33 mouse cellular contexts compared by ENCODE assay signal in the genomic region with DNA sequence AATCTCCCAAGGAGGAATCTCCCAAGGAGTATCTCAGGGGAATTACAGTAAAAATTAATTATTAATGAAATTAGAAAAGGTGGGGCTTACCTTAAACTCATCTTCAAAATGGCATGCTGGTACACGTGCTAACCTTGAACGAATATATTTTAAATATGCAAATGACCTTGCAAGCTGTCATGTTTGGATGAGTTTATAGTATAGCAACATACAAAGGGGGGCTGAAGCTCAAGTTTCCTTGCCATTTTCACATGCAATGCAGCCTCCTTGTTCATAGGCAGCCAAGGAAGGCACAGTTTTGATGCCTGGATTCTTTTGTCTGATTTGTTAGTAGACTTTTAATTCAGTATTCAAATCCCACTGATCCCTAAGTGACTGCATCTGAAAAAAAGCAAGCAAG. TPM values are rescaled to one million over a fixed set of nuclear protein-coding genes. Genes with fewer than 3 reads are reported as not detected.
DNase-seq lines count a peak whose midpoint lies in the region; ATAC-seq and TF ChIP-seq lines count a peak whose summit lies in the region.
"Had no signal": no experiment of that assay in that cellular context is flagged by ENCODE, and none has a peak within 500 bp of the region (broad histone marks: within the 10 kb centered on the region; RNA-seq: fewer than 3 reads in every experiment).

No protein-coding gene starts in this region.

- H3K4me2 ChIP-seq in forebrain, embryonic 13.5 days, result no peak overlapping the region
- no peak overlapping the region for H3K4me2 ChIP-seq in forebrain, embryonic 11.5 days (ENCODE audit: low read depth, low read length, severe bottlenecking)
- no peak overlapping the region; the same call in 1 of the 2 replicates for H3K4me2 ChIP-seq in hindbrain, embryonic 12.5 days (replicated peaks)
- H3K4me2 ChIP-seq in midbrain, embryonic 14.5 days (ENCODE audit: low read length), result peak overlapping the region; percentile 27
- H3K4me2 ChIP-seq: embryonic facial prominence, embryonic 13.5 days; intestine, embryonic 15.5 days; limb, embryonic 12.5 days; liver, embryonic 11.5 days had no signal

- no peak overlapping the region for H3K9ac ChIP-seq in forebrain, embryonic 13.5 days
- H3K9ac ChIP-seq in forebrain, embryonic 11.5 days (ENCODE audit: low read length), result no peak overlapping the region
- no peak overlapping the region for H3K9ac ChIP-seq in hindbrain, embryonic 12.5 days
- no peak overlapping the region; the same call in 1 of the 2 replicates for H3K9ac ChIP-seq in midbrain, embryonic 14.5 days (replicated peaks; ENCODE audit: low read length)
- H3K9ac ChIP-seq: embryonic facial prominence, embryonic 13.5 days; intestine, embryonic 15.5 days; limb, embryonic 12.5 days; liver, postnatal 0 days had no signal

- TF ChIP-seq POLR2A in brain, embryonic 14.5 days (IDR thresholded peaks at IDR 0.05; ENCODE audit: borderline replicate concordance, extremely low read depth, insufficient read depth, insufficient read length, poor library complexity, severe bottlenecking), result no peak

- no peak for TF ChIP-seq CTCF in brain, embryonic 14.5 days (IDR thresholded peaks at IDR 0.05; ENCODE audit: borderline replicate concordance, extremely low read depth, insufficient read depth, insufficient read length)

- no peak for DNase-seq in forebrain, embryonic 11.5 days (ENCODE audit: low spot score)
- DNase-seq in brain, embryonic 14.5 days (ENCODE audit: low read depth), result peak; percentile 74
- peak; percentile 52 for DNase-seq in midbrain, embryonic 14.5 days
- no peak for DNase-seq in cerebellum, postnatal 14 days
- DNase-seq: adrenal gland, postnatal 36 days; cerebellum, adult 11 months; cerebellum, postnatal 25 days; heart, postnatal 4 days; kidney, adult 8-10 months; kidney, postnatal 10 days; layer of hippocampus, postnatal 36 days; liver, postnatal 0 days; retina, postnatal 1 day; right cerebral cortex, postnatal 25 days; thymus, postnatal 36 days had no signal

- ATAC-seq in forebrain, embryonic 13.5 days, result no peak
- no peak for ATAC-seq in forebrain, embryonic 11.5 days (replicated peaks; ENCODE audit: low FRiP score)
- ATAC-seq in hindbrain, embryonic 12.5 days (ENCODE audit: low FRiP score), result no peak
- no peak for ATAC-seq in midbrain, embryonic 14.5 days (ENCODE audit: low FRiP score, low TSS enrichment)
- no peak for ATAC-seq in erythroid progenitor cell, adult 5-6 weeks (replicated peaks; ENCODE audit: low FRiP score, poor library complexity, severe bottlenecking)
- ATAC-seq in activated CD4-positive, CD25-positive, alpha-beta regulatory T cell, adult 4 months, result no peak
- ATAC-seq: intestine, embryonic 15.5 days; liver, postnatal 0 days; lung, postnatal 0 days had no signal

- peaks cover 51% of the 10 kb centered on the region for H3K4me1 ChIP-seq in forebrain, embryonic 13.5 days
- H3K4me1 ChIP-seq in forebrain, embryonic 11.5 days (replicated peaks; ENCODE audit: control insufficient read depth, insufficient read depth, low read length), result no peaks in the 10 kb centered on the region
- peaks cover 19% of the 10 kb centered on the region for H3K4me1 ChIP-seq in hindbrain, embryonic 12.5 days
- H3K4me1 ChIP-seq in midbrain, embryonic 14.5 days (ENCODE audit: control insufficient read depth, insufficient read depth, low read length), result peaks cover 30% of the 10 kb centered on the region

- no peaks in the 10 kb centered on the region for H3K36me3 ChIP-seq in forebrain, embryonic 13.5 days (ENCODE audit: poor library complexity, severe bottlenecking)
- H3K36me3 ChIP-seq in forebrain, embryonic 11.5 days (ENCODE audit: control insufficient read depth, insufficient read depth, low read length), result no peaks in the 10 kb centered on the region
- no peaks in the 10 kb centered on the region for H3K36me3 ChIP-seq in hindbrain, embryonic 12.5 days
- no peaks in the 10 kb centered on the region for H3K36me3 ChIP-seq in midbrain, embryonic 14.5 days (ENCODE audit: control insufficient read depth, insufficient read depth, low read length)
- H3K36me3 ChIP-seq: embryonic facial prominence, embryonic 13.5 days; heart, embryonic 10.5 days; intestine, embryonic 15.5 days; limb, embryonic 12.5 days had no signal

- H3K27ac ChIP-seq in forebrain, embryonic 13.5 days, result peak overlapping the region; percentile 55
- no peak overlapping the region for H3K27ac ChIP-seq in forebrain, embryonic 11.5 days (ENCODE audit: low read depth, low read length)
- H3K27ac ChIP-seq in hindbrain, embryonic 12.5 days, result peak overlapping the region; percentile 84
- H3K27ac ChIP-seq in midbrain, embryonic 14.5 days (replicated peaks; ENCODE audit: low read depth, low read length), result peak overlapping the region; percentile 81
- H3K27ac ChIP-seq: embryonic facial prominence, embryonic 13.5 days; heart, embryonic 10.5 days; intestine, embryonic 15.5 days; limb, embryonic 12.5 days had no signal

- H3K4me3 ChIP-seq in forebrain, embryonic 13.5 days, result no peak overlapping the region
- no peak overlapping the region for H3K4me3 ChIP-seq in forebrain, embryonic 11.5 days (ENCODE audit: low read depth, low read length)
- H3K4me3 ChIP-seq in hindbrain, embryonic 12.5 days, result no peak overlapping the region
- H3K4me3 ChIP-seq in midbrain, embryonic 14.5 days (replicated peaks; ENCODE audit: low read depth, low read length), result no peak overlapping the region
- H3K4me3 ChIP-seq: embryonic facial prominence, embryonic 13.5 days; erythroblast, embryonic 14.5 days; heart, embryonic 10.5 days; intestine, embryonic 15.5 days; limb, embryonic 12.5 days had no signal

- H3K9me3 ChIP-seq in forebrain, embryonic 13.5 days (replicated peaks), result no peaks in the 10 kb centered on the region
- no peaks in the 10 kb centered on the region for H3K9me3 ChIP-seq in forebrain, embryonic 11.5 days (ENCODE audit: control insufficient read depth, low read length)
- H3K9me3 ChIP-seq in hindbrain, embryonic 12.5 days (replicated peaks), result no peaks in the 10 kb centered on the region
- no peaks in the 10 kb centered on the region for H3K9me3 ChIP-seq in midbrain, embryonic 14.5 days (ENCODE audit: control insufficient read depth, low read length)
- H3K9me3 ChIP-seq: embryonic facial prominence, embryonic 13.5 days; heart, embryonic 10.5 days; intestine, embryonic 15.5 days; limb, embryonic 12.5 days had no signal

- WGBS in forebrain, embryonic 13.5 days, result 39% methylated on average over 2 of the region's 2 CpGs
- 76% methylated on average over 2 of the region's 2 CpGs for WGBS in forebrain, embryonic 11.5 days
- 49% methylated on average over 2 of the region's 2 CpGs for WGBS in hindbrain, embryonic 12.5 days
- WGBS in midbrain, embryonic 14.5 days, result 18% methylated on average over 2 of the region's 2 CpGs

- no peaks in the 10 kb centered on the region for H3K27me3 ChIP-seq in forebrain, embryonic 13.5 days
- no peaks in the 10 kb centered on the region for H3K27me3 ChIP-seq in forebrain, embryonic 11.5 days (ENCODE audit: control insufficient read depth, insufficient read depth, low read length)
- no peaks in the 10 kb centered on the region for H3K27me3 ChIP-seq in hindbrain, embryonic 12.5 days
- H3K27me3 ChIP-seq in midbrain, embryonic 14.5 days (ENCODE audit: control insufficient read depth, insufficient read depth, low read length), result no peaks in the 10 kb centered on the region
- H3K27me3 ChIP-seq: embryonic facial prominence, embryonic 13.5 days; intestine, embryonic 15.5 days; limb, embryonic 12.5 days had no signal

RNA-seq across cellular contexts. Expression of a gene that starts 47.1 kb away (rescaled TPM):
- polyA plus RNA-seq in forebrain, embryonic 13.5 days (2015; fragmentation: Nextera tagmentation; extraction: Ambion mirVana), result not detected in 2 replicates
- polyA plus RNA-seq in forebrain, embryonic 11.5 days (2014; fragmentation: Nextera tagmentation; extraction: Ambion mirVana), result not detected in 2 replicates
- polyA plus RNA-seq in brain, embryonic 14.5 days (2012; rRNA removed), result not detected in 2 replicates
- polyA plus RNA-seq in hindbrain, embryonic 12.5 days (2016; fragmentation: Nextera tagmentation; extraction: Ambion mirVana), result not detected in 2 replicates
- not detected in 2 replicates for polyA plus RNA-seq in midbrain, embryonic 14.5 days (2014; fragmentation: Nextera tagmentation; extraction: Ambion mirVana)
- total RNA-seq in erythroid progenitor cell, adult 5-6 weeks (2015; ENCODE audit: low replicate concordance), result not detected in 2 replicates
- total RNA-seq in erythroid progenitor cell, adult 5-6 weeks (2017; ENCODE audit: low replicate concordance), result not detected in 2 replicates
- not detected for polyA plus RNA-seq in activated CD4-positive, CD25-positive, alpha-beta regulatory T cell, adult 4 months (2017; shearing (Covaris generic))
- total RNA-seq: adrenal gland, postnatal 36 days; gastrocnemius, adult 8-10 months; heart, postnatal 4 days; layer of hippocampus, adult 8-10 months; layer of hippocampus, postnatal 36 days; left cerebral cortex, postnatal 10 days had no signal
- polyA plus RNA-seq: embryonic facial prominence, embryonic 13.5 days; erythroblast, embryonic 14.5 days; gonadal fat pad, adult 2 months; heart, embryonic 10.5 days; heart, embryonic 16.5 days; intestine, embryonic 15.5 days; limb, embryonic 12.5 days; liver, embryonic 11.5 days; liver, postnatal 0 days; lung, postnatal 0 days; spleen, adult 2 months; stomach, embryonic 14.5 days had no signal

Comparison
In these comparisons a context has a peak if more than half of its experiments do, and no peak if none do; other contexts are left out.
1. DNase-seq: peak in brain, embryonic 14.5 days (single experiment) and midbrain, embryonic 14.5 days (single experiment); none in forebrain, embryonic 11.5 days (single experiment) and cerebellum, postnatal 14 days (0 of 2).